8 mouse cellular contexts compared by ENCODE assay signal in genomic region chr5:45448676-45449075, GRCm38 (mm10). TPM values are rescaled to one million over a fixed set of nuclear protein-coding genes. Genes with fewer than 3 reads are reported as not detected.
A peak's percentile ranks its signal among the peaks of the same experiment; 100 is the strongest.
DNase-seq lines count a peak whose midpoint lies in the region; ATAC-seq and TF ChIP-seq lines count a peak whose summit lies in the region.

No protein-coding gene starts in this region.

- H3K4me1 ChIP-seq in hindbrain, embryonic 16.5 days (ENCODE audit: control insufficient read depth, insufficient read depth, low read depth, low read length), result peaks cover 9% of the 10 kb centered on the region
- H3K4me1 ChIP-seq in midbrain, embryonic 10.5 days, result peaks cover 27% of the 10 kb centered on the region

- ATAC-seq in hindbrain, embryonic 16.5 days, result no peak

- no peak for TF ChIP-seq CTCF in layer of hippocampus, adult 2 months (conservative IDR thresholded peaks at IDR 0.05)

- H3K9me3 ChIP-seq in hindbrain, embryonic 16.5 days (ENCODE audit: control insufficient read depth, low read length), result no peaks in the 10 kb centered on the region
- no peaks in the 10 kb centered on the region for H3K9me3 ChIP-seq in midbrain, embryonic 10.5 days (replicated peaks)

- H3K4me3 ChIP-seq in layer of hippocampus, adult 2 months, result peak overlapping the region; percentile 63
- H3K4me3 ChIP-seq in hindbrain, embryonic 16.5 days (ENCODE audit: low read length), result no peak overlapping the region; the same call in 1 of the 2 replicates
- peak overlapping the region; percentile 69 for H3K4me3 ChIP-seq in midbrain, embryonic 10.5 days

- no peak for DNase-seq in layer of hippocampus, adult 2 months (ENCODE audit: low spot score in 2 of 2)
- no peak for DNase-seq in layer of hippocampus, adult 9-10 months (ENCODE audit: low spot score)
- DNase-seq in cerebellum, postnatal 36 days, result peak; percentile 14 to 20
- DNase-seq in midbrain, embryonic 10.5 days (ENCODE audit: low spot score), result no peak
- DNase-seq in left cerebral cortex, adult 9 months (ENCODE audit: low spot score in 2 of 2), result no peak
- no peak for DNase-seq in layer of hippocampus, postnatal 36 days
- DNase-seq in urinary bladder, adult 2 months (ENCODE audit: low spot score), result no peak

- WGBS in hindbrain, embryonic 16.5 days, result 16% methylated on average over 5 of the region's 5 CpGs
- WGBS in midbrain, embryonic 10.5 days, result 47% methylated on average over 5 of the region's 5 CpGs

- H3K4me2 ChIP-seq in hindbrain, embryonic 16.5 days (ENCODE audit: low read length), result peak overlapping the region; percentile 99

- H3K27me3 ChIP-seq in hindbrain, embryonic 16.5 days (replicated peaks; ENCODE audit: control insufficient read depth, insufficient read depth, low read length), result no peaks in the 10 kb centered on the region
- no peaks in the 10 kb centered on the region for H3K27me3 ChIP-seq in midbrain, embryonic 10.5 days (ENCODE audit: low read depth, poor library complexity, severe bottlenecking)

- H3K9ac ChIP-seq in hindbrain, embryonic 16.5 days (ENCODE audit: low read depth, low read length), result no peak overlapping the region; the same call in 1 of the 2 replicates

- peak overlapping the region; percentile 46; the same call in 1 of the 2 replicates for H3K27ac ChIP-seq in layer of hippocampus, adult 2 months
- H3K27ac ChIP-seq in hindbrain, embryonic 16.5 days (ENCODE audit: low read depth, low read length), result no peak overlapping the region
- H3K27ac ChIP-seq in midbrain, embryonic 10.5 days (replicated peaks), result no peak overlapping the region

- no peaks in the 10 kb centered on the region for H3K36me3 ChIP-seq in hindbrain, embryonic 16.5 days (ENCODE audit: control insufficient read depth, insufficient read depth, low read length)
- H3K36me3 ChIP-seq in midbrain, embryonic 10.5 days, result peaks cover 16% of the 10 kb centered on the region

RNA-seq across cellular contexts. Expression of gene Qdpr, which starts 1.4 kb away (rescaled TPM):
- total RNA-seq in layer of hippocampus, adult 2 months (2021), result 100 to 1,000 TPM; 167 to 169 TPM
- 141 and 154 TPM in 2 replicates for polyA plus RNA-seq in hindbrain, embryonic 16.5 days (2015; fragmentation: Nextera tagmentation; extraction: Ambion mirVana)
- 127 and 128 TPM in 2 replicates for polyA plus RNA-seq in midbrain, embryonic 10.5 days (2016; fragmentation: Nextera tagmentation; extraction: Ambion mirVana)
- 100 to 1,000 TPM; 156 to 169 TPM for total RNA-seq in layer of hippocampus, postnatal 36 days (2021)
- polyA plus RNA-seq in urinary bladder, adult 2 months (2012; rRNA removed), result 66.4 and 68.1 TPM in 2 replicates

RNA-seq across cellular contexts. Expression of gene Clrn2, which starts 4.9 kb away (rescaled TPM):
- under 1 TPM; 0.39 to 0.54 TPM for total RNA-seq in layer of hippocampus, adult 2 months (2021)
- polyA plus RNA-seq in hindbrain, embryonic 16.5 days (2015; fragmentation: Nextera tagmentation; extraction: Ambion mirVana), result 0.28 and 0.40 TPM in 2 replicates
- 0.29 TPM in 1 of 2 replicates, not detected in the other for polyA plus RNA-seq in midbrain, embryonic 10.5 days (2016; fragmentation: Nextera tagmentation; extraction: Ambion mirVana)
- total RNA-seq in layer of hippocampus, postnatal 36 days (2021), result 1 to 10 TPM in 1 of 2 experiments, under 1 TPM in 1; 0.37 to 1.1 TPM
- polyA plus RNA-seq in urinary bladder, adult 2 months (2012; rRNA removed), result not detected in 2 replicates

RNA-seq across cellular contexts. Expression of gene Lap3, which starts 44.5 kb away (rescaled TPM):
- 10 to 100 TPM; 54.3 to 58.7 TPM for total RNA-seq in layer of hippocampus, adult 2 months (2021)
- polyA plus RNA-seq in hindbrain, embryonic 16.5 days (2015; fragmentation: Nextera tagmentation; extraction: Ambion mirVana), result 33.1 and 34.2 TPM in 2 replicates
- 86.9 and 103 TPM in 2 replicates for polyA plus RNA-seq in midbrain, embryonic 10.5 days (2016; fragmentation: Nextera tagmentation; extraction: Ambion mirVana)
- total RNA-seq in layer of hippocampus, postnatal 36 days (2021), result 10 to 100 TPM; 58.7 to 63.4 TPM
- polyA plus RNA-seq in urinary bladder, adult 2 months (2012; rRNA removed), result 34.2 and 40.0 TPM in 2 replicates

Comparison
In these comparisons a context has a peak if more than half of its experiments do, and no peak if none do; other contexts are left out.
1. DNase-seq: peak in cerebellum, postnatal 36 days (2 of 2); none in layer of hippocampus, adult 2 months (0 of 2), layer of hippocampus, adult 9-10 months (single experiment), midbrain, embryonic 10.5 days (single experiment), left cerebral cortex, adult 9 months (0 of 2), layer of hippocampus, postnatal 36 days (0 of 2) and urinary bladder, adult 2 months (single experiment).